Mouse (Mus musculus): ENCODE measurements at regions not wholly inside any gene's neighbourhood (a gene's known extent, or its start where the extent isn't known, plus 50 kb on each side); places are given as distances from the start of the nearest gene placed in this dataset.

DNA sequence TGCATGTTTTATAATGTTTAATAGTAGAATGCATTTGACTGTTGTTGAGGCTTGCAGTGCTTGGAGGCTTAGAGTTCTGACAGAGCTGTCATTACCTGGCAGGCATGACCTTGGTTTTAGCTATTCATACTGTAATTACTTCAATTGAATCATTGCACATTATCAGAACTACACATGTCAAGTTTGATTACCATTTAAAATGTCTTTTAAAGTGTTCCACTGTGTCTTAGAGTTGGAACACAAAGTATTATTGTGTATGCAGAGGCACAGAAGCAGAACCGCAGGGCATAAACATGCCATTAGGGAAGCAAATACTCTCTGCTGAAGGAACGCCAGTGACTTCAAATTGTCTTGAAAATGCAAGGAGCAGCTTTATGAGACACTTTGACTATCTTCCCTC, 493.7 kb upstream of the Pcdh17 start:
- TF ChIP-seq CTCF (IDR thresholded peaks at IDR 0.05; ENCODE audit: extremely low read depth, insufficient read depth, low read length): no peak
- TF ChIP-seq POLR2A (IDR thresholded peaks at IDR 0.05; ENCODE audit: extremely low read depth, insufficient read depth, low read length): no peak

Data from cortical plate, adult 2 months (tissue).